Mouse (Mus musculus): Measurements from ENCODE around the gene Pcx. TPM values are rescaled to one million over a fixed set of nuclear protein-coding genes. Genes with fewer than 3 reads are reported as not detected.

The Pcx gene
- polyA plus RNA-seq, 1 experiment from 2014 or later: 17.3 TPM

DNA sequence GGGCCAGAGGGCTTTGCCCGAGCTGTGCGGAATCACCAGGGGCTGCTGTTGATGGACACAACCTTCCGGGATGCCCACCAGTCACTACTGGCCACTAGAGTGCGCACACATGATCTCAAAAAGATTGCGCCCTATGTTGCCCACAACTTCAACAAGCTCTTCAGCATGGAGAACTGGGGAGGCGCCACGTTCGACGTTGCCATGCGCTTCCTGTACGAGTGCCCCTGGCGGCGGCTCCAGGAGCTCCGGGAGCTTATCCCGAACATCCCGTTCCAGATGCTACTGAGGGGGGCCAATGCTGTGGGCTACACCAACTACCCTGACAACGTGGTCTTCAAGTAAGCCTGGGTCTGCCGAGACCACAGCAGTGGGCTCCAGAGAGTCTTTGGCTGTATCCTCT, 107.9 kb downstream of the Pcx start:
- H3K4me1 ChIP-seq: peaks cover 28% of the 10 kb centered on the region
- WGBS: 30% methylated on average over 18 of the region's 18 CpGs
- no peak overlapping the region for H3K27ac ChIP-seq
- no peak for ATAC-seq
- no peak overlapping the region for H3K9ac ChIP-seq
- peaks cover 40% of the 10 kb centered on the region for H3K36me3 ChIP-seq (ENCODE audit: poor library complexity, severe bottlenecking)
- H3K4me2 ChIP-seq: no peak overlapping the region
- H3K4me3 ChIP-seq: no peak overlapping the region
- H3K9me3 ChIP-seq (replicated peaks): no peaks in the 10 kb centered on the region
- H3K27me3 ChIP-seq: 0 out of 2 replicates have a peak, but pooled peaks cover 7% of the 10 kb centered on the region

GRCm38 (mm10) chr19:4619461-4619860, 109.2 kb downstream of the Pcx start:
- H3K27ac ChIP-seq: no peak overlapping the region
- ATAC-seq: no peak
- no peak overlapping the region for H3K4me2 ChIP-seq
- peaks cover 22% of the 10 kb centered on the region for H3K4me1 ChIP-seq
- H3K4me3 ChIP-seq: no peak overlapping the region
- H3K27me3 ChIP-seq: 0 out of 2 replicates have a peak, but pooled peaks cover 7% of the 10 kb centered on the region
- no peak overlapping the region for H3K9ac ChIP-seq
- peaks cover 41% of the 10 kb centered on the region for H3K36me3 ChIP-seq (ENCODE audit: poor library complexity, severe bottlenecking)
- no peaks in the 10 kb centered on the region for H3K9me3 ChIP-seq (replicated peaks)
- 80% methylated on average over 10 of the region's 10 CpGs for WGBS

- no peak for ATAC-seq
- H3K27me3 ChIP-seq: 0 out of 2 replicates have a peak, but pooled peaks cover 7% of the 10 kb centered on the region
- no peak overlapping the region for H3K4me2 ChIP-seq
- WGBS: 89% methylated on average over 7 of the region's 7 CpGs
- H3K9me3 ChIP-seq (replicated peaks): no peaks in the 10 kb centered on the region
- no peak overlapping the region for H3K27ac ChIP-seq
- no peak overlapping the region for H3K9ac ChIP-seq
- no peak overlapping the region for H3K4me3 ChIP-seq
- peaks cover 26% of the 10 kb centered on the region for H3K4me1 ChIP-seq
- H3K36me3 ChIP-seq (ENCODE audit: poor library complexity, severe bottlenecking): peaks cover 41% of the 10 kb centered on the region
Observed at GRCm38 (mm10) chr19:4620721-4621120, 110.4 kb downstream of the Pcx start.

DNA sequence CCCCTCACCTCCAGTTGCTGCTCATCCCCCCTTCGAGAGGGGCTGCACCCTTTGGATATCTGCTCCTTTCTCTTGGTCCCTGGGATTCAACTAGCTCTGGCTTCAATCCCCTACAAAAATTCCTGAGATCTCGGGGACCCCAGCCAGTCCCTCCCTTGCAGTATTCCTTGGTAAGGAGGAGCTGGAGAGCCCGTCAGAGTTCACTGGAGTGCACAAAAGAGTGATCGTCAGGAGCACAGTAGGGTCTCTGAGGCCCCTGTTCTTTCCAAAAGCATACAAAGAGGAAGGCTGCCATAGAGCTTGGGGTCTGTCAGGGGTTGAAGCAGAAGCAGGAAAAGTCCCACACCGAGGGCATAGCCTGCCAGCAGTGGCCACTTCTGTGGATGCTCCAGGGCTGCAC, 112.5 kb downstream of the Pcx start:
- Histone ChIP-seq H3K27ac (no peak overlapping the region), H3K4me3 (no peak overlapping the region), H3K27me3 (0 out of 2 replicates have a peak, but pooled peaks cover under 1% of the 10 kb centered on the region), H3K9me3 (replicated peaks) (no peaks in the 10 kb centered on the region), H3K4me2 (no peak overlapping the region), H3K9ac (no peak overlapping the region), H3K36me3 (ENCODE audit: poor library complexity, severe bottlenecking) (peaks cover 41% of the 10 kb centered on the region), H3K4me1 (peaks cover 29% of the 10 kb centered on the region)
- WGBS: 62% methylated on average over 5 of the region's 5 CpGs
- ATAC-seq: no peak

DNA sequence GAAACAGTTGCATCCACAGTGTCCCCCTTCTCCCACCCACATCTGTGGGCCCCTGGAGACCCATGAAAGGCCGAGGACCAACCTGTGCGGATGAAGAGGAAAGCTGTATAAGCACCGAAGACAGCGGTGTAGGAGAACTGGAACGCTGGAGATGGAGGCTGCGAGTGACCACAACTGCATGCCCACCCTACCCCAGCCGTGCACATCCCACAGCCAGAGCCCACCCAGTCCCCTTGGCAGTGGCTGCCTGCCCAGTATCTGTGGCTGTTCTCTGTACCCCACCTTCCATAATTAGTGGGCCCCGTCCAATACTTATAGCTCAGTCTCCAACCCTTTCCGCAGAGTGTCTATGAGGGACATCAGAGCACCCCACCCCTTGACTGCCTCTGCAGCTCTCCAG, 113.1 kb downstream of the Pcx start:
- peaks cover 41% of the 10 kb centered on the region for H3K36me3 ChIP-seq (ENCODE audit: poor library complexity, severe bottlenecking)
- no peaks in the 10 kb centered on the region for H3K9me3 ChIP-seq (replicated peaks)
- ATAC-seq: no peak
- no peak overlapping the region for H3K4me3 ChIP-seq
- 98% methylated on average over 9 of the region's 9 CpGs for WGBS
- no peaks in the 10 kb centered on the region for H3K27me3 ChIP-seq
- H3K4me2 ChIP-seq: no peak overlapping the region
- H3K4me1 ChIP-seq: peaks cover 33% of the 10 kb centered on the region
- no peak overlapping the region for H3K9ac ChIP-seq
- H3K27ac ChIP-seq: no peak overlapping the region

DNA sequence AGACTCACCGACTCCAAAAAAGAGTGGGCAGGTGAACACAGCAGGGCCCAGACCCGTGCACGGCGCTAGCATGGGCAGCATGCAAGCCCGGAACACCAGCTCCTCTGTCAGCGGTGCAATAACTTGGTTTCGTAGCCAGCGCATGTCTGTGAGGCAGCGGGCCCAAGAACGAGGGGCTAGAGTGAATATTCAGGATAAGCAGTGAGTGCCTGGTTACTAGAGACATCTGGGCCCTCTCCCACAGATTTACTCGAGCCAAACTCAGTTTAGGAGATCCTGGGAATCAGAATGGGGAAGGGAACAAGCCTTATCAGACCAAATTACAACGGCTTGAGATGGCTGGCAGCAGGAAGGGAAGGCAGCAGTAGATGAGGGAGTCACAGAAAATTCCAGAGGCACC, 113.7 kb downstream of the Pcx start:
- no peak overlapping the region for H3K27ac ChIP-seq
- WGBS: 95% methylated on average over 12 of the region's 12 CpGs
- no peak overlapping the region for H3K9ac ChIP-seq
- no peaks in the 10 kb centered on the region for H3K27me3 ChIP-seq
- 0 out of 2 replicates have a peak overlapping the region, but pooled peaks have one; percentile 92 for H3K4me3 ChIP-seq
- peaks cover 36% of the 10 kb centered on the region for H3K4me1 ChIP-seq
- no peaks in the 10 kb centered on the region for H3K9me3 ChIP-seq (replicated peaks)
- H3K36me3 ChIP-seq (ENCODE audit: poor library complexity, severe bottlenecking): peaks cover 41% of the 10 kb centered on the region
- ATAC-seq: no peak
- H3K4me2 ChIP-seq: peak overlapping the region; percentile 93; the same call in 1 of the 2 replicates

- peaks cover 42% of the 10 kb centered on the region for H3K4me1 ChIP-seq
- no peak for ATAC-seq
- H3K9me3 ChIP-seq (replicated peaks): no peaks in the 10 kb centered on the region
- WGBS: 33% methylated on average over 4 of the region's 4 CpGs
- H3K4me3 ChIP-seq: peak overlapping the region; percentile 92
- H3K27me3 ChIP-seq: no peaks in the 10 kb centered on the region
- peak overlapping the region; percentile 93 for H3K4me2 ChIP-seq
- peak overlapping the region; percentile 88; the same call in 1 of the 2 replicates for H3K27ac ChIP-seq
- H3K36me3 ChIP-seq (ENCODE audit: poor library complexity, severe bottlenecking): peaks cover 41% of the 10 kb centered on the region
- peak overlapping the region; percentile 96 for H3K9ac ChIP-seq
Observed at GRCm38 (mm10) chr19:4624406-4625178, 114.3 kb downstream of the Pcx start.

GRCm38 (mm10) chr19:4625179-4625828, 115.0 kb downstream of the Pcx start, which contains the start of gene Rce1:
Rce1 (minus strand) TSS chr19:4625641.
- H3K4me3 ChIP-seq: peak within 1 kb of the TSS; percentile 92
- peak within 1 kb of the TSS; percentile 93 for H3K4me2 ChIP-seq
- peak; percentile 90 for ATAC-seq
- H3K9ac ChIP-seq: peak within 1 kb of the TSS; percentile 96
- WGBS: under 1% methylated on average over 63 of the region's 64 CpGs
- H3K27me3 ChIP-seq: no peaks in the 10 kb centered on the region
- no peaks in the 10 kb centered on the region for H3K9me3 ChIP-seq (replicated peaks)
- H3K36me3 ChIP-seq (ENCODE audit: poor library complexity, severe bottlenecking): peaks cover 40% of the 10 kb centered on the region
- H3K27ac ChIP-seq: peak within 1 kb of the TSS; percentile 88
- H3K4me1 ChIP-seq: peaks cover 42% of the 10 kb centered on the region

DNA sequence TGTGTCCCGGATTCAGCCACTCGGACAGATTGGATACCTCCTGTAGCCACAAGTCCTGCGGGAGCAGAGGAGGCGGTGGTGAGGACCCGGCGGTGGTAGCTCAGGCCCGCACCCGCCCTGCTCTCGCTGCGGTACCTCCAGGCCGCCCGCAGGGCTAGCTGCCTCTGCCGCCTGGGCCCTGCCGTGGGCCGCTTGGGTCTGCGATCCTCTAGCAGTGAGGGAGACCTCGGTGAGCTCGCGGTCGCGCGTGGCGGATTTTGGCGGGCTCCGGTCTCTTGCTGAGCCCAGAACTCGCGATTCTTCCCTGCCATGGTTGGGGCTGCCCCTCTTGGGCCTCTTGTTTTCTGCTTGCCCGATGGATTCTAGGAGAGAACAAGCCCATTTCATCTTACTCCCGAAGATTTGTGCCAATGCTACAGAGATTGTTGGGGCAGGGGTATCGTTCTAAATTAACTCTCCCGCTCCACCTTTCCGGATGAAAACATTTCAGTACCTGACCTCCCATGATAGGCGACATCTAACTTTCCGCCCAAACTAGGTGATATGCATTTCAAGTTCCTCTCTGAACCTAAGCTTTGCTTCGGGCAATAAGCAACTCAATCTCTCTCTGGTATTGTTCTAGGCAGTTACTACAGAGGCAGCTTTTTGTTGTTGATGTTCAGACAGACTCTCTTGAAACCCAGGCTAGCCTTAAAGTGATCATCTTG, 115.7 kb downstream of the Pcx start:
- H3K27me3 ChIP-seq: no peaks in the 10 kb centered on the region
- H3K4me3 ChIP-seq: peak overlapping the region; percentile 92
- H3K4me1 ChIP-seq: peaks cover 42% of the 10 kb centered on the region
- H3K9me3 ChIP-seq (replicated peaks): no peaks in the 10 kb centered on the region
- peak overlapping the region; percentile 88 for H3K27ac ChIP-seq
- H3K36me3 ChIP-seq (ENCODE audit: poor library complexity, severe bottlenecking): peaks cover 33% of the 10 kb centered on the region
- 2% methylated on average over 35 of the region's 35 CpGs for WGBS
- peak overlapping the region; percentile 93 for H3K4me2 ChIP-seq
- ATAC-seq: peak; percentile 75
- H3K9ac ChIP-seq: peak overlapping the region; percentile 96

GRCm38 (mm10) chr19:4628819-4629218, 118.5 kb downstream of the Pcx start:
- H3K9ac ChIP-seq: no peak overlapping the region
- H3K27me3 ChIP-seq: no peaks in the 10 kb centered on the region
- 0% methylated on average over 1 of the region's 1 CpGs for WGBS
- peak; percentile 56; the same call in 1 of the 2 replicates for ATAC-seq
- H3K27ac ChIP-seq: peak overlapping the region; percentile 66
- H3K36me3 ChIP-seq (ENCODE audit: poor library complexity, severe bottlenecking): peaks cover 5% of the 10 kb centered on the region
- H3K4me1 ChIP-seq: peaks cover 42% of the 10 kb centered on the region
- no peaks in the 10 kb centered on the region for H3K9me3 ChIP-seq (replicated peaks)
- no peak overlapping the region for H3K4me3 ChIP-seq
- no peak overlapping the region for H3K4me2 ChIP-seq

GRCm38 (mm10) chr19:4635986-4636385, 125.7 kb downstream of the Pcx start:
- no peaks in the 10 kb centered on the region for H3K4me1 ChIP-seq
- no peak overlapping the region for H3K27ac ChIP-seq
- H3K9me3 ChIP-seq (replicated peaks): no peaks in the 10 kb centered on the region
- WGBS: 67% methylated on average over 4 of the region's 4 CpGs
- ATAC-seq: no peak
- no peaks in the 10 kb centered on the region for H3K36me3 ChIP-seq (ENCODE audit: poor library complexity, severe bottlenecking)
- H3K9ac ChIP-seq: no peak overlapping the region
- no peak overlapping the region for H3K4me2 ChIP-seq
- H3K27me3 ChIP-seq: peaks cover 8% of the 10 kb centered on the region; the same call in 1 of the 2 replicates
- no peak overlapping the region for H3K4me3 ChIP-seq

DNA sequence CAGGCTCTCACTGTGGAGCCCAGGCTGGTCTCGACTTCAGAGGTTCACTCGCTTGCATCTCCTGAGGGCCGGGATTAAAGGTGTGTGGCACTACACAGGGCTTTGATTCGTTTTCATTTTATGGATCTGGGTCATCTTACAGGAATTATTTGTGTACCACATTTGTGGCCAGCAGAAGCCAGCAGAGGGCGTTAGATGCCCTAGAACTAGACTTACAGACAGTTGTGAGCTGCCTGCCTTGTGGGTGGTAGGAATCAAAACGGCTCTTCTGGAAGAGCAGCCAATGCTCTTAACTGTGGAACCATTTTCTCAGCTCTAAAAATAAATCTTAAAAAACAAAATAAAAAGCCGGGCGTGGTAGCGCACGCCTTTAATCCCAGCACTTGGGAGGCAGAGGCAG, 134.0 kb downstream of the Pcx start:
- H3K4me1 ChIP-seq: no peaks in the 10 kb centered on the region
- no peak for ATAC-seq
- H3K4me3 ChIP-seq: no peak overlapping the region
- H3K9ac ChIP-seq: no peak overlapping the region
- H3K36me3 ChIP-seq (ENCODE audit: poor library complexity, severe bottlenecking): no peaks in the 10 kb centered on the region
- no peaks in the 10 kb centered on the region for H3K9me3 ChIP-seq (replicated peaks)
- WGBS: 41% methylated on average over 10 of the region's 10 CpGs
- no peak overlapping the region for H3K27ac ChIP-seq
- H3K4me2 ChIP-seq: no peak overlapping the region
- H3K27me3 ChIP-seq: no peaks in the 10 kb centered on the region

All from forebrain, embryonic 13.5 days (tissue).